Mouse (Mus musculus): ENCODE data around the gene Camta1.

DNA sequence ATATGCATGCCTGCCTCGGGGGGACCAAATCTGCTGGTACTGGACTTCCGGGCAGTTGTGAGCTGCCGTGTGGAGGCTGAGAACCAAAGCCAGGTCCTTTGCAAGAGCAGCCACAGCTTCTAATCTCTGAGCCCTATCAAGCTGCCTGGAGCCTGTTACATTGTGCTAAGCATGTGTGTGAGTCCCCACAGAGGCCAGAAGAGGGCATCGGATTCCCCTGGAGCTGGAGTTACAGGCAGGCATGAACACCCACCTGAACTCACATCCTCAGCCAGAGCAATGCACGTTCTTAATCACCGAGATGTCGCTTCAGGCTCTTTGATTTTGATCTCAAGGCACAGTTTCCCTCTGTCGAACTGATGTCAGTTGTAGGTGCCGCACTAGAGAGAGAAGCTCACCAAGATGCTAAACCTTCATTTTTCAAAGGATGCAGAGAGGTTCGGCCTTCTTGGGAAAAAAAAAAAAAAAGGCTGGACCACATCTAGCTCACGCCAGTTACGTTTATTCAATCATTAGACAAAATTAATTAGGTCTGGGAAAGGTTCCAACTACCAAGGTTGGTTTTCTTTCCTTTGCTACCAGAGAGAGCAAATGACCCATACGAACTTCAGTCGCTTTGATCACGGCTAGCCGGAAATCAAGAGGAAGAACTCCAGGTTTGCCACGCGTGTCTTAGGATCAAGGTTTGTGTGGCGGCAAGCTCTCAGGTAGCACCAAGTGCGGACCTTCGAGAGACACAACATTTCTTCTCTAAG lies 883.3 kb downstream of the Camta1 start:
- no peak for TF ChIP-seq CTCF (IDR thresholded peaks at IDR 0.05; ENCODE audit: borderline replicate concordance, control insufficient read depth, extremely low read depth, insufficient read depth, low read length, poor library complexity)
- no peak for TF ChIP-seq POLR2A (IDR thresholded peaks at IDR 0.05; ENCODE audit: control insufficient read depth, extremely low read depth, insufficient read depth, low read length, poor library complexity)
